Mouse (Mus musculus) G1E (cell line): ENCODE measurements at regions not wholly inside any gene's neighbourhood (a gene's known extent, or its start where the extent isn't known, plus 50 kb on each side); places are given as distances from the start of the nearest gene placed in this dataset.
"Not testable (repeated sequence)": the region's sequence is repeated elsewhere in the genome, so short reads cannot be mapped to it uniquely, and the experiment has no call there.

Source experiments
- ATAC-seq: 2 replicates; pipeline ENCODE4 v1.8.0; 2016; ENCODE audit warnings: mild to moderate bottlenecking; ENCODE audit not compliant: insufficient number of reproducible peaks, poor library complexity, low FRiP score, severe bottlenecking; ENCODE audit errors: extremely low read depth
- DNase-seq: peaks from one replicate; pipeline ENCODE4 v3.0.0; 2012; ENCODE audit warnings: low spot score
- H3K27me3 ChIP-seq: 2 replicates; pipeline ENCODE4 v1.6.1; 2012; ENCODE audit warnings: mild to moderate bottlenecking, low read length, inconsistent platforms; ENCODE audit not compliant: insufficient read depth
- H3K36me3 ChIP-seq: replicated peaks from 2 replicates; pipeline ENCODE3; 2012; ENCODE audit warnings: mild to moderate bottlenecking, inconsistent platforms
- H3K4me1 ChIP-seq: 2 replicates; pipeline ENCODE4 v1.6.1; 2012; ENCODE audit warnings: low read depth, low read length, inconsistent platforms, mixed read lengths; ENCODE audit not compliant: insufficient read depth
- H3K4me3 ChIP-seq: 2 replicates; pipeline ENCODE4 v1.5.1; 2012; ENCODE audit warnings: low read depth, mild to moderate bottlenecking, inconsistent platforms, low read length, moderate library complexity, mixed read lengths
- H3K9me3 ChIP-seq: replicated peaks from 2 replicates; pipeline ENCODE4 v1.6.1; 2012; ENCODE audit warnings: inconsistent platforms
- CTCF ChIP-seq: IDR thresholded peaks from 2 replicates; pipeline ENCODE4 v1.5.1; 2012; ENCODE audit warnings: low read depth, low read length, inconsistent platforms, mixed read lengths
- GATA1 ChIP-seq: IDR thresholded peaks from 2 replicates; pipeline ENCODE4 v1.6.1; 2012; ENCODE audit warnings: borderline replicate concordance, low read length, inconsistent platforms, mixed read lengths
- GATA2 ChIP-seq: IDR thresholded peaks from 2 replicates; pipeline ENCODE4 v1.6.1; 2012; ENCODE audit warnings: low read depth, low read length, inconsistent platforms, borderline replicate concordance
- POLR2AphosphoS5 ChIP-seq: IDR thresholded peaks from 2 replicates; pipeline ENCODE4 v1.6.1; 2012; ENCODE audit warnings: low read depth, low read length, inconsistent platforms; ENCODE audit not compliant: insufficient replicate concordance
- TAL1 ChIP-seq: conservative IDR thresholded peaks from 2 replicates; pipeline ENCODE4 v1.6.1; 2012; ENCODE audit warnings: low read depth, low read length, inconsistent platforms, mixed read lengths

GRCm38 (mm10) chr3:128394805-128395204, 498.7 kb upstream of the Fam241a start:
- Histone ChIP-seq H3K4me1 (no peaks in the 10 kb centered on the region), H3K36me3 (no peaks in the 10 kb centered on the region), H3K4me3 (no peak overlapping the region), H3K27me3 (no peaks in the 10 kb centered on the region), H3K9me3 (peaks cover 2% of the 10 kb centered on the region; the same call in 1 of the 2 replicates)
- ATAC-seq = no peak
- TF ChIP-seq GATA1 (no peak), CTCF (no peak), TAL1 (no peak), GATA2 (no peak), POLR2AphosphoS5 (no peak)
- DNase-seq = no peak

- no peaks in the 10 kb centered on the region for H3K36me3 ChIP-seq
- no peaks in the 10 kb centered on the region for H3K4me1 ChIP-seq
- ATAC-seq (no peak), DNase-seq (no peak)
- H3K27me3 ChIP-seq = no peaks in the 10 kb centered on the region
- H3K9me3 ChIP-seq = peaks cover 7% of the 10 kb centered on the region; the same call in 1 of the 2 replicates
- H3K4me3 ChIP-seq = no peak overlapping the region
- TF ChIP-seq GATA2 (no peak), GATA1 (no peak), POLR2AphosphoS5 (no peak), TAL1 (no peak), CTCF (no peak)
Measured at GRCm38 (mm10) chr3:128380579-128380978, 484.5 kb upstream of the Fam241a start.

GRCm38 (mm10) chr3:128369521-128370127, 473.5 kb upstream of the Fam241a start:
- no peaks in the 10 kb centered on the region for H3K36me3 ChIP-seq
- no peak for DNase-seq
- H3K4me1 ChIP-seq = no peaks in the 10 kb centered on the region
- H3K4me3 ChIP-seq = no peak overlapping the region
- ATAC-seq = no peak
- TF ChIP-seq GATA1 (no peak), CTCF (no peak), POLR2AphosphoS5 (no peak), GATA2 (no peak), TAL1 (no peak)
- no peaks in the 10 kb centered on the region for H3K27me3 ChIP-seq
- peaks cover 13% of the 10 kb centered on the region; the same call in 1 of the 2 replicates for H3K9me3 ChIP-seq

GRCm38 (mm10) chr3:128362310-128362709, 466.2 kb upstream of the Fam241a start:
- Histone ChIP-seq H3K9me3 (0 out of 2 replicates have a peak, but pooled peaks cover 3% of the 10 kb centered on the region), H3K4me3 (no peak overlapping the region), H3K36me3 (no peaks in the 10 kb centered on the region), H3K4me1 (no peaks in the 10 kb centered on the region), H3K27me3 (no peaks in the 10 kb centered on the region)
- TF ChIP-seq TAL1 = no peak
- no peak for DNase-seq
- no peak for ATAC-seq

DNA sequence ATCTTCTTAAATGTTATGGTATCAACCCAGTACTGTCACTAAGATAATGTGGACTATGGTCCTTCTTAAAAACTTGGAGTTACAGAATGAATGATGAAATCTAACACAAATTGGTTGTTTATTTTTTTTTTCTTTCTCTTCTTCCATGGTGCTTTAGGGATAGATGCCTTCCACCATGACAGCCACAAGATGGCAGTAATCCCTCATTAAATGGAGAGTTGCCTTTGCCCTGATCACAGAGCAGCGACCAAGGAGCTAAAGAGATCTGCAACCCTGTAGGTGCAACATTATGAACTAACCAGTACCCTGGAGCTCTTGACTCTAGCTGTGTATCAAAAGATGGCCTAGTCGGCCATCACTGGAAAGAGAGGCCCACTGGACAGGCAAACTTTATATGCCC, 453.0 kb upstream of the Fam241a start:
- not testable (repeated sequence) for H3K4me1 ChIP-seq, H3K4me3 ChIP-seq, H3K27me3 ChIP-seq, DNase-seq, ATAC-seq, H3K9me3 ChIP-seq, H3K36me3 ChIP-seq

DNA sequence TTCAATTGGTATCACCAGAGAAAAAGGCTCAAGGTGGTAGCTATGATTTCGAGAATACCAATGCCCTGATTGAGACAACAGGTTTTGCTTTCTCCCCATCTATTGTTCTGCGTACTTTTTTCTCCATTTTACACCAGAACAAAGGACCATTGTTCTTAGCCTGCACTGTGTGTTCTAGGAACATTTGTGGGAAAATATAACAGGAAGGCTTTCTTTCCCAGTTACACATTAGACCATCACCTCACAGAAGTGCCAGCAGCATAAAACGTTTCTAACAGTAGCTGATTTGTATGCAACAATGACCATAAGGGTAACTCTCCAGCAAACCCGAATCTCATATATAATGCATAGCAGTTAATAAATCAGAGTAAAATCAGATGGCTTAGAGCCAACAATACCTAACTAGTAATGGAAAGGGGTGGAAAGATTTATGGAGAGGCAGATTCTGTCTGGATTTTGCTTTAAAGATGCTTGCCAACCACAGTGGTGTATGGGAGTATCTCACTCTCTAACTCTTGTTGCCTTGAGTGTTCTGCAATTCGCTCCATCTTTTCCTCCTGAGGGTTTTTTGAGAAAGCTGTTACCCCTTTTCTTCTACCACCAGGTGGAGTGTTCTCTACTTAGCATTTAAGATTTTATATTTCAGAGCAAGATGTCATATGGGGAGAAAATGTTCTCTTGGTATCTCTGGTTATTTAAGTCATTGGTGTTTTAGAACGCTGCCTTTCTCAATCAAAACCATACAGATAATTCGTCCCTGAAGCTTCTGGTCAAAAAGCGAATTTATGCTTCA, 451.9 kb upstream of the Fam241a start:
- H3K36me3 ChIP-seq = no peaks in the 10 kb centered on the region
- TF ChIP-seq TAL1 (no peak), GATA1 (no peak)
- ATAC-seq = no peak
- no peak overlapping the region for H3K4me3 ChIP-seq
- no peaks in the 10 kb centered on the region for H3K4me1 ChIP-seq
- DNase-seq = no peak
- H3K27me3 ChIP-seq = no peaks in the 10 kb centered on the region
- H3K9me3 ChIP-seq = no peaks in the 10 kb centered on the region

- Histone ChIP-seq H3K4me1 (no peaks in the 10 kb centered on the region), H3K9me3 (no peaks in the 10 kb centered on the region; the same call in 1 of the 2 replicates), H3K4me3 (no peak overlapping the region), H3K27me3 (no peaks in the 10 kb centered on the region), H3K36me3 (no peaks in the 10 kb centered on the region)
- ATAC-seq (no peak), DNase-seq (no peak)
- TF ChIP-seq TAL1 = no peak
- TF ChIP-seq POLR2AphosphoS5 = no peak
- no peak for TF ChIP-seq CTCF
- TF ChIP-seq GATA2 = no peak
- TF ChIP-seq GATA1 = no peak
Measured at GRCm38 (mm10) chr3:128337508-128337907, 441.4 kb upstream of the Fam241a start.
